Mouse (Mus musculus): ENCODE data around the gene Calhm2.

GRCm38 (mm10) chr19:47104641-47105271, 33.3 kb downstream of the Calhm2 start:
- TF ChIP-seq ZC3H11A (IDR thresholded peaks at IDR 0.05; ENCODE audit: borderline replicate concordance, low read depth, low read length) (no peak), CHD2 (IDR thresholded peaks at IDR 0.05; ENCODE audit: low read depth, low read length) (no peak), MAFK (IDR thresholded peaks at IDR 0.05; ENCODE audit: insufficient read depth, low read depth, low read length) (no peak)
